Mouse (Mus musculus): ENCODE results near the gene Ackr1. TPM values are rescaled to one million over a fixed set of nuclear protein-coding genes. Genes with fewer than 3 reads are reported as not detected.

Ackr1 gene
- polyA plus RNA-seq, 1 experiment from 2014 or later: 18.6 TPM

GRCm38 (mm10) chr1:173342425-173342824 lies 8.9 kb upstream of the Ackr1 start:
- Histone ChIP-seq H3K4me2 (no peak overlapping the region), H3K27ac (replicated peaks) (no peak overlapping the region), H3K9me3 (no peaks in the 10 kb centered on the region), H3K27me3 (no peaks in the 10 kb centered on the region), H3K4me3 (no peak overlapping the region), H3K9ac (no peak overlapping the region), H3K36me3 (peaks cover 61% of the 10 kb centered on the region), H3K4me1 (replicated peaks) (no peaks in the 10 kb centered on the region)
- 39% methylated on average over 1 of the region's 1 CpGs for WGBS
- ATAC-seq (ENCODE audit: low FRiP score, low read depth): no peak

- WGBS: 9% methylated on average over 2 of the region's 2 CpGs
- ATAC-seq (ENCODE audit: low FRiP score, low read depth): 0 out of 2 replicates have a peak, but pooled peaks have one; percentile 32
- peaks cover 53% of the 10 kb centered on the region for H3K36me3 ChIP-seq
Measured at GRCm38 (mm10) chr1:173339543-173339942, 6.0 kb upstream of the Ackr1 start.

GRCm38 (mm10) chr1:173337008-173337407 lies 3.5 kb upstream of the Ackr1 start:
- H3K27me3 ChIP-seq: no peaks in the 10 kb centered on the region
- no peak overlapping the region for H3K9ac ChIP-seq
- H3K4me2 ChIP-seq: no peak overlapping the region
- H3K4me1 ChIP-seq (replicated peaks): no peaks in the 10 kb centered on the region
- H3K27ac ChIP-seq (replicated peaks): no peak overlapping the region
- no peak overlapping the region for H3K4me3 ChIP-seq
- peaks cover 42% of the 10 kb centered on the region for H3K36me3 ChIP-seq
- no peaks in the 10 kb centered on the region for H3K9me3 ChIP-seq
- ATAC-seq (ENCODE audit: low FRiP score, low read depth): no peak
- 92% methylated on average over 10 of the region's 10 CpGs for whole genome bisulfite sequencing

More at GRCm38 (mm10) chr1:173339543-173339942, 6.0 kb upstream of the Ackr1 start:
- Histone ChIP-seq H3K9me3 (no peaks in the 10 kb centered on the region), H3K27me3 (no peaks in the 10 kb centered on the region), H3K27ac (replicated peaks) (no peak overlapping the region), H3K4me1 (replicated peaks) (no peaks in the 10 kb centered on the region), H3K4me3 (no peak overlapping the region), H3K4me2 (no peak overlapping the region), H3K9ac (no peak overlapping the region)

- H3K27ac ChIP-seq (replicated peaks): no peak overlapping the region
- no peaks in the 10 kb centered on the region for H3K9me3 ChIP-seq
- H3K27me3 ChIP-seq: no peaks in the 10 kb centered on the region
- H3K36me3 ChIP-seq: peaks cover 35% of the 10 kb centered on the region
- no peak overlapping the region for H3K4me2 ChIP-seq
- H3K4me1 ChIP-seq (replicated peaks): no peaks in the 10 kb centered on the region
- H3K4me3 ChIP-seq: no peak overlapping the region
- 42% methylated on average over 11 of the region's 11 CpGs for WGBS
- H3K9ac ChIP-seq: no peak overlapping the region
- ATAC-seq (ENCODE audit: low FRiP score, low read depth): peak; percentile 31
Measured at GRCm38 (mm10) chr1:173335903-173336302, 2.4 kb upstream of the Ackr1 start.

GRCm38 (mm10) chr1:173332418-173332817 lies 1.1 kb downstream of the Ackr1 start:
- Histone ChIP-seq H3K27me3 (no peaks in the 10 kb centered on the region), H3K4me2 (no peak overlapping the region), H3K4me3 (no peak overlapping the region), H3K27ac (replicated peaks) (no peak overlapping the region), H3K4me1 (replicated peaks) (0 out of 2 replicates have a peak, but pooled peaks cover 5% of the 10 kb centered on the region), H3K9ac (no peak overlapping the region), H3K36me3 (peaks cover 6% of the 10 kb centered on the region), H3K9me3 (no peaks in the 10 kb centered on the region)
- ATAC-seq (ENCODE audit: low FRiP score, low read depth): no peak
- WGBS: 82% methylated on average over 5 of the region's 5 CpGs

- H3K4me1 ChIP-seq (replicated peaks): 0 out of 2 replicates have a peak, but pooled peaks cover 5% of the 10 kb centered on the region
- H3K4me3 ChIP-seq: no peak overlapping the region
- H3K9ac ChIP-seq: no peak overlapping the region
- H3K36me3 ChIP-seq: no peaks in the 10 kb centered on the region
- H3K27me3 ChIP-seq: no peaks in the 10 kb centered on the region
- 59% methylated on average over 5 of the region's 5 CpGs for WGBS
- H3K27ac ChIP-seq (replicated peaks): peak overlapping the region; percentile 30; the same call in 1 of the 2 replicates
- H3K9me3 ChIP-seq: no peaks in the 10 kb centered on the region
- no peak overlapping the region for H3K4me2 ChIP-seq
- ATAC-seq (ENCODE audit: low FRiP score, low read depth): no peak
Measured at GRCm38 (mm10) chr1:173329743-173330142, 3.8 kb downstream of the Ackr1 start.

GRCm38 (mm10) chr1:173329185-173329584 lies 4.4 kb downstream of the Ackr1 start:
- WGBS: 52% methylated on average over 4 of the region's 4 CpGs
- ATAC-seq (ENCODE audit: low FRiP score, low read depth): peak; percentile 33
- H3K27me3 ChIP-seq: no peaks in the 10 kb centered on the region
- no peak overlapping the region for H3K9ac ChIP-seq
- H3K4me3 ChIP-seq: no peak overlapping the region
- 0 out of 2 replicates have a peak, but pooled peaks cover 5% of the 10 kb centered on the region for H3K4me1 ChIP-seq (replicated peaks)
- H3K4me2 ChIP-seq: no peak overlapping the region
- H3K27ac ChIP-seq (replicated peaks): peak overlapping the region; percentile 30; the same call in 1 of the 2 replicates
- H3K36me3 ChIP-seq: no peaks in the 10 kb centered on the region
- H3K9me3 ChIP-seq: no peaks in the 10 kb centered on the region

- H3K4me3 ChIP-seq: no peak overlapping the region
- H3K9ac ChIP-seq: no peak overlapping the region
- no peaks in the 10 kb centered on the region for H3K36me3 ChIP-seq
- H3K4me1 ChIP-seq (replicated peaks): 0 out of 2 replicates have a peak, but pooled peaks cover 5% of the 10 kb centered on the region
- H3K27me3 ChIP-seq: no peaks in the 10 kb centered on the region
- H3K9me3 ChIP-seq: no peaks in the 10 kb centered on the region
- 49% methylated on average over 8 of the region's 8 CpGs for WGBS
- H3K27ac ChIP-seq (replicated peaks): no peak overlapping the region
- H3K4me2 ChIP-seq: no peak overlapping the region
- no peak for ATAC-seq (ENCODE audit: low FRiP score, low read depth)
Measured at GRCm38 (mm10) chr1:173328446-173328845, 5.1 kb downstream of the Ackr1 start.

GRCm38 (mm10) chr1:173326552-173326951 lies 7.0 kb downstream of the Ackr1 start:
- Histone ChIP-seq H3K36me3 (no peaks in the 10 kb centered on the region), H3K4me1 (replicated peaks) (0 out of 2 replicates have a peak, but pooled peaks cover 7% of the 10 kb centered on the region), H3K27ac (replicated peaks) (no peak overlapping the region), H3K9ac (no peak overlapping the region), H3K4me3 (no peak overlapping the region), H3K27me3 (no peaks in the 10 kb centered on the region), H3K9me3 (no peaks in the 10 kb centered on the region), H3K4me2 (no peak overlapping the region)
- ATAC-seq (ENCODE audit: low FRiP score, low read depth): no peak
- 57% methylated on average over 1 of the region's 1 CpGs for WGBS

- Histone ChIP-seq H3K27ac (replicated peaks) (no peak overlapping the region), H3K36me3 (no peaks in the 10 kb centered on the region), H3K4me3 (no peak overlapping the region), H3K9ac (no peak overlapping the region), H3K4me2 (no peak overlapping the region), H3K9me3 (no peaks in the 10 kb centered on the region), H3K27me3 (no peaks in the 10 kb centered on the region), H3K4me1 (replicated peaks) (0 out of 2 replicates have a peak, but pooled peaks cover 7% of the 10 kb centered on the region)
- WGBS: 97% methylated on average over 1 of the region's 1 CpGs
- no peak for ATAC-seq (ENCODE audit: low FRiP score, low read depth)
Measured at GRCm38 (mm10) chr1:173325395-173325794, 8.2 kb downstream of the Ackr1 start.

GRCm38 (mm10) chr1:173324961-173325360 lies 8.6 kb downstream of the Ackr1 start:
- no peaks in the 10 kb centered on the region for H3K9me3 ChIP-seq
- no peak overlapping the region for H3K4me2 ChIP-seq
- H3K4me1 ChIP-seq (replicated peaks): 0 out of 2 replicates have a peak, but pooled peaks cover 7% of the 10 kb centered on the region
- no peak overlapping the region for H3K9ac ChIP-seq
- no peaks in the 10 kb centered on the region for H3K27me3 ChIP-seq
- no peak overlapping the region for H3K4me3 ChIP-seq
- no peaks in the 10 kb centered on the region for H3K36me3 ChIP-seq
- no peak overlapping the region for H3K27ac ChIP-seq (replicated peaks)
- 60% methylated on average over 4 of the region's 4 CpGs for WGBS
- ATAC-seq (ENCODE audit: low FRiP score, low read depth): no peak

- Histone ChIP-seq H3K4me2 (no peak overlapping the region), H3K27me3 (no peaks in the 10 kb centered on the region), H3K9ac (no peak overlapping the region), H3K27ac (replicated peaks) (no peak overlapping the region), H3K4me3 (no peak overlapping the region), H3K9me3 (no peaks in the 10 kb centered on the region), H3K36me3 (no peaks in the 10 kb centered on the region), H3K4me1 (replicated peaks) (0 out of 2 replicates have a peak, but pooled peaks cover 4% of the 10 kb centered on the region)
- ATAC-seq (ENCODE audit: low FRiP score, low read depth): no peak
- 31% methylated on average over 5 of the region's 5 CpGs for WGBS
Measured at GRCm38 (mm10) chr1:173323839-173324585, 9.5 kb downstream of the Ackr1 start.

Data from hindbrain, embryonic 15.5 days (tissue).